Mouse (Mus musculus) forebrain, embryonic 13.5 days (tissue): ENCODE results near the gene Wdr3. TPM values are rescaled to one million over a fixed set of nuclear protein-coding genes. Genes with fewer than 3 reads are reported as not detected.

Experiments used
- ATAC-seq: fragments of 200-750 bp; cut with Nextera tagmentation; 2 replicates; pipeline ENCODE4 v1.8.0; 2017
- H3K27ac ChIP-seq: fragments of 300-500 bp; sonication (generic); 2 replicates; pipeline ENCODE4 v1.5.1; 2015; ENCODE audit warnings: inconsistent platforms, mild to moderate bottlenecking, moderate library complexity
- H3K27me3 ChIP-seq: fragments of 300-500 bp; sonication (generic); 2 replicates; pipeline ENCODE4 v1.6.1; 2015; ENCODE audit warnings: mild to moderate bottlenecking, inconsistent platforms
- H3K36me3 ChIP-seq: fragments of 300-500 bp; sonication (generic); 2 replicates; pipeline ENCODE4 v1.6.1; 2015; ENCODE audit warnings: mild to moderate bottlenecking, inconsistent platforms; ENCODE audit not compliant: poor library complexity, severe bottlenecking
- H3K4me1 ChIP-seq: fragments of 300-500 bp; sonication (generic); 2 replicates; pipeline ENCODE4 v1.6.1; 2015; ENCODE audit warnings: inconsistent platforms
- H3K4me2 ChIP-seq: fragments of 300-500 bp; sonication (generic); 2 replicates; pipeline ENCODE4 v1.6.1; 2015; ENCODE audit warnings: inconsistent platforms, mild to moderate bottlenecking, moderate library complexity
- H3K4me3 ChIP-seq: fragments of 300-500 bp; sonication (generic); 2 replicates; pipeline ENCODE4 v1.5.1; 2015; ENCODE audit warnings: mild to moderate bottlenecking, inconsistent platforms
- H3K9ac ChIP-seq: fragments of 300-500 bp; sonication (generic); 2 replicates; pipeline ENCODE4 v1.6.1; 2015; ENCODE audit warnings: mild to moderate bottlenecking, inconsistent platforms
- H3K9me3 ChIP-seq: fragments of 300-500 bp; sonication (generic); replicated peaks from 2 replicates; pipeline ENCODE4 v1.6.1; 2016; ENCODE audit warnings: inconsistent platforms
- WGBS: fragments of 180-500 bp; shearing (Covaris S2); methylation state at CpG from one replicate; pipeline ENCODE4 v1.1.7; 2015; 5-methylcytosine and 5-hydroxymethylcytosine counted together
- polyA plus RNA-seq: library from polyadenylated mRNA; unstranded; fragments of >200 nt; fragmentation: Nextera tagmentation; extraction: Ambion mirVana; gene quantifications from 2 replicates; pipeline ENCODE4 v1.2.1, GENCODE M21; 2015

Wdr3 gene
- 49.4 and 50.7 TPM in 2 replicates for polyA plus RNA-seq

- H3K4me1 ChIP-seq: peaks cover 18% of the 10 kb centered on the region
- peak within 1 kb of the TSS; percentile 93 for H3K9ac ChIP-seq
- peak within 1 kb of the TSS; percentile 75 for H3K4me3 ChIP-seq
- peak; percentile 99 for ATAC-seq
- peaks cover 24% of the 10 kb centered on the region for H3K36me3 ChIP-seq
- peak within 1 kb of the TSS; percentile 90 for H3K27ac ChIP-seq
- WGBS: 0% methylated on average over 55 of the region's 55 CpGs
- H3K4me2 ChIP-seq: peak within 1 kb of the TSS; percentile 73
- H3K27me3 ChIP-seq: no peaks in the 10 kb centered on the region
- no peaks in the 10 kb centered on the region for H3K9me3 ChIP-seq
Observed at GRCm38 (mm10) chr3:100162315-100163105, at the start of gene Wdr3, which contains the start of gene Gdap2. TSS of gene Wdr3 (minus strand) at chr3:100162407. TSS of gene Gdap2 (plus strand) at chr3:100162381.

GRCm38 (mm10) chr3:100206973-100207372 is 44.8 kb upstream of the Wdr3 start:
- WGBS: 61% methylated on average over 1 of the region's 1 CpGs
- Histone ChIP-seq H3K36me3 (peaks cover 49% of the 10 kb centered on the region), H3K27me3 (no peaks in the 10 kb centered on the region), H3K4me3 (no peak overlapping the region), H3K9me3 (no peaks in the 10 kb centered on the region), H3K9ac (no peak overlapping the region), H3K27ac (no peak overlapping the region), H3K4me2 (no peak overlapping the region), H3K4me1 (no peaks in the 10 kb centered on the region)
- ATAC-seq: no peak

DNA sequence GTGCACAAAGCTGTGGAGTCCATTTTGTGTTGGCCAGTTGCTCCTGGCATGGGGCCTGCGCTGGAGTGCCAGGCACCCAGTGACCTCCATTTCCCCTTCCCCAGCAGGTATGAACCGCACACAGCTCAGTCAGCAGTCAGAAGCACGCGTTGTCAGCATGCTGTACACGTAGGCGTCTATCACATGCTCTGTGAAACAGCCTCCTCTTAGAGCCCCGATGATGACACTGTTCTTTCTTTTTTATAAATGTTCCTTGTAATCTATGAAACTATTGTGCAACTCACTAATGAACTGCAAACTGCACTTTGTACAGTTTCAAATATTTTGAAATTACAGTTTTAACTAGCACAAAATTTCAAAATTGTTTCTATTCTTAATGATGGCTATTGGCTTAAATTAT is 39.3 kb upstream of the Wdr3 start:
- no peak overlapping the region for H3K4me3 ChIP-seq
- no peaks in the 10 kb centered on the region for H3K9me3 ChIP-seq
- no peak overlapping the region for H3K4me2 ChIP-seq
- H3K36me3 ChIP-seq: peaks cover 76% of the 10 kb centered on the region
- 93% methylated on average over 7 of the region's 7 CpGs for WGBS
- ATAC-seq: no peak
- no peak overlapping the region for H3K9ac ChIP-seq
- H3K4me1 ChIP-seq: no peaks in the 10 kb centered on the region
- no peak overlapping the region for H3K27ac ChIP-seq
- no peaks in the 10 kb centered on the region for H3K27me3 ChIP-seq

GRCm38 (mm10) chr3:100194210-100194609 is 32.0 kb upstream of the Wdr3 start:
- no peak overlapping the region for H3K4me2 ChIP-seq
- no peaks in the 10 kb centered on the region for H3K27me3 ChIP-seq
- H3K27ac ChIP-seq: no peak overlapping the region
- H3K4me3 ChIP-seq: no peak overlapping the region
- 72% methylated on average over 5 of the region's 5 CpGs for WGBS
- peaks cover 49% of the 10 kb centered on the region for H3K36me3 ChIP-seq
- H3K9ac ChIP-seq: no peak overlapping the region
- H3K4me1 ChIP-seq: no peaks in the 10 kb centered on the region
- no peak for ATAC-seq
- H3K9me3 ChIP-seq: no peaks in the 10 kb centered on the region

- WGBS: 75% methylated on average over 11 of the region's 11 CpGs
- no peaks in the 10 kb centered on the region for H3K9me3 ChIP-seq
- H3K27me3 ChIP-seq: no peaks in the 10 kb centered on the region
- H3K36me3 ChIP-seq: peaks cover 46% of the 10 kb centered on the region
- H3K9ac ChIP-seq: no peak overlapping the region
- H3K27ac ChIP-seq: no peak overlapping the region
- no peak overlapping the region for H3K4me3 ChIP-seq
- H3K4me1 ChIP-seq: no peaks in the 10 kb centered on the region
- H3K4me2 ChIP-seq: no peak overlapping the region
- ATAC-seq: peak; percentile 50
Observed at GRCm38 (mm10) chr3:100189861-100190260, 27.7 kb upstream of the Wdr3 start.

DNA sequence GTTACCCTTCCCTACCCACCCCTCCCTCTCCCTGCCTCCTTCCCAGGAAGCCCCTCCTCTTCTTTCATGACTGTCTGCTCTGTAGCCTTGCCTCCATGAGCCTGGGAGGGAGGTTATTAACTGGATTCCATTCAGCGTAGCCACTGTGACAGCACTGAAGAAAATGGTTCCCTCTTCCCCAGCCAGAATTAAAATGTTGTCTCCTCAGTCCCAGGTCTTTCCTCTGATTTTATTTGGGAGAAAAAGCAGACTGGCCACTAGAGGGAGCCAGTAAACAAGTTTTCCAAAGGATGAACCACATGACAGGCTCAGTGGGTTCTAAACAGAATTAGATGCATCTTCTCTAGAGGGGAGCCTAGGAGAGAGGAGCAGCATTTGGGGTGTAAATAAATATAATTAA is 27.2 kb upstream of the Wdr3 start:
- 35% methylated on average over 1 of the region's 1 CpGs for WGBS
- peaks cover 45% of the 10 kb centered on the region for H3K36me3 ChIP-seq

GRCm38 (mm10) chr3:100180471-100180870 is 18.3 kb upstream of the Wdr3 start:
- Histone ChIP-seq H3K27me3 (no peaks in the 10 kb centered on the region), H3K4me1 (no peaks in the 10 kb centered on the region), H3K9ac (no peak overlapping the region), H3K36me3 (peaks cover 81% of the 10 kb centered on the region), H3K4me3 (no peak overlapping the region), H3K4me2 (no peak overlapping the region), H3K27ac (no peak overlapping the region), H3K9me3 (no peaks in the 10 kb centered on the region)
- 95% methylated on average over 3 of the region's 3 CpGs for WGBS
- no peak for ATAC-seq

More for the DNA sequence above, 27.2 kb upstream of the Wdr3 start:
- Histone ChIP-seq H3K9me3 (no peaks in the 10 kb centered on the region), H3K27me3 (no peaks in the 10 kb centered on the region), H3K9ac (no peak overlapping the region), H3K27ac (no peak overlapping the region), H3K4me2 (no peak overlapping the region), H3K4me3 (no peak overlapping the region), H3K4me1 (no peaks in the 10 kb centered on the region)
- ATAC-seq: peak; percentile 93

DNA sequence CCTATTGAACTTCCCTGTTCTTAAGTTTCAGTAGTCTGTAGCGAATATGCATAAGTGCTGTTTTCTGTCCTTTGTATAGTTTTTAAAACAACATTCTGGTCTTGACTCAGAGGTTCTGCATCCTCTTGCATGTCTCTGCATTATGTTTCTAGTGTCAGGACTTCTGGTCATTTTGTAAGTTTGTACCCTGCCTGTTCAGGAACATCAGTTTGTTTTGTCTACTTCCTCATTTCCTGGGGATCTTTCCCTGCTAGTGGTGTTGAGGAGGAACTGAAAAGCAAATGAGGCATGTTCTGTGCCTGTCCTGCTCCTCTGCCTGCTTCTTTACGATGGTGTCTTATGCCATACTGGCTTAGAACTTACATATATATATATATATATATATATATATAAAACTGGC is 13.8 kb upstream of the Wdr3 start:
- Histone ChIP-seq H3K36me3 (peaks cover 86% of the 10 kb centered on the region), H3K4me1 (no peaks in the 10 kb centered on the region), H3K9ac (no peak overlapping the region), H3K9me3 (no peaks in the 10 kb centered on the region), H3K27ac (no peak overlapping the region), H3K4me2 (no peak overlapping the region), H3K27me3 (no peaks in the 10 kb centered on the region), H3K4me3 (no peak overlapping the region)
- no peak for ATAC-seq
- WGBS: 89% methylated on average over 2 of the region's 2 CpGs

DNA sequence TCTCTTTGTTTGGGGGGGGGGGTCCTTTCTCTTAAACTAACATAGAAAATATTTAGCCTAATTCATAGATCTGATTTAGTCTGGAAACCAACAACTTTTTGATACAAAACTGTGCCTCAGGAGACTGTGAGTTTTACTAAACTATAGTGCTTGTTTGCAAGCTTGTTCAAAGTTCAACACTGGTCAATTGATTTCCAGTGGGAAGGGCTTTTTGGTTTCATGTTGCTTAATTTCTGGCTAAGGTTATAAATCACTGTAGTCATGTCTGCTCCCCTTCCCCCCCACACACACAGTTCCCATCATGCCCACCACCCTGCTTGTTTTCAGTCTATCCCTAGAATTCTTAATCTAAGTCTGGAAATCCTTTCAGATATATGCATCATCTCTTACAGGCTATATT is 2.8 kb upstream of the Wdr3 start:
- H3K9ac ChIP-seq: no peak overlapping the region
- H3K27me3 ChIP-seq: no peaks in the 10 kb centered on the region
- no peak for ATAC-seq
- no peak overlapping the region for H3K4me2 ChIP-seq
- H3K9me3 ChIP-seq: no peaks in the 10 kb centered on the region
- peaks cover 18% of the 10 kb centered on the region for H3K4me1 ChIP-seq
- H3K36me3 ChIP-seq: peaks cover 12% of the 10 kb centered on the region; the same call in 1 of the 2 replicates
- H3K27ac ChIP-seq: no peak overlapping the region
- H3K4me3 ChIP-seq: no peak overlapping the region

DNA sequence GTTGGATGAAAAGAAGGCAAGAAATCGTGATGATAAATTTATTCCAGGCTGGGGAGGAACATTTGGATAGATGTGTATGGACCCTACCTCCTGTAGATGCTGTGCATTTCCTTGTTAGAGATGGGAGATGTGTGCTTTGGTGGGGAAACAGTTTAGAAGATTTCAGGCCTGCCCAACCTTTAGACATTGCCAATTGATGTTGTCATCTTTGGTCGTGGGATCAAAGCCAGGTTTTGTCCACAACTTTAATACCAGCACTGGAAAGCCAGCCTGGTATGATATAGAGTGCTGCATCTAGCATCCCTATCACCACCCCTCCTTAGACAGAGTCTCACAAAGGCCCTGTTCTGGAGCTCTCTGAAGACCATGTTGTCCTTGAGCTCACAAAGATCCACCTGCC is 1.3 kb upstream of the Wdr3 start:
- WGBS: 74% methylated on average over 2 of the region's 2 CpGs
- no peak overlapping the region for H3K4me3 ChIP-seq
- H3K4me2 ChIP-seq: peak overlapping the region; percentile 73
- H3K4me1 ChIP-seq: peaks cover 18% of the 10 kb centered on the region
- H3K36me3 ChIP-seq: peaks cover 20% of the 10 kb centered on the region
- 0 out of 2 replicates have a peak overlapping the region, but pooled peaks have one; percentile 13 for H3K9ac ChIP-seq
- H3K27ac ChIP-seq: no peak overlapping the region
- H3K27me3 ChIP-seq: no peaks in the 10 kb centered on the region
- no peak for ATAC-seq
- H3K9me3 ChIP-seq: no peaks in the 10 kb centered on the region

DNA sequence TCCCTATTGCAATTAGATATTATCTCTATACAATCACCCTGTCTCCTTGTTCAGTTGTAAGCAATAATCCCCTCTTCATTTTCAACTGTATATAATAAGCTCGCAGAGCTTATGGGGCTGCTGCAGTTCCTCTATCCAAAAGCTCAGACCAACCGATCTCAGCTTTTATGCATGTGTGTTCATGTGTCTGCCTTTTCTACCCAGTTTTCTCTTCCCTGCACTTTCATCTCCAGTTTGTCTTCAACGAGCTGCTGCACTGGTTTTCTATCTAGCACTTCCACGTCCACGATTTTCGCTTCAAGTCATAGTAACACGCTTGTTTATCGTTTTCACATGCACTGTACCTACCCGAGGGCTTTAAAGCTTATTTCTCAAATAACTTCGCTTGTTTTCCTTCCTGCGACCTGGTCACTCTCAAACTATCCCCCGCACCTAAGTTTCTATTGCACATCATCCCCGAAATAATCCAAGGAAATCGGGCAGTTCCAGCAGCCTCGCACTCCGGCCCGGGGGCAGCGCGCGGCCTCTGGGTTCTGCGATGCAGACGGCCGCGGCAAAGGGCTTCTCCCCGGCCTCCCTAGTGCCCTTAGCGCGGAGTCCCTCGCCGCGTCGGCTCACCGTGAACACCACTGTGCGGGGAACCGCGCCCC is 417 bp downstream of the Wdr3 start:
- WGBS: under 1% methylated on average over 35 of the region's 35 CpGs
- ATAC-seq: peak; percentile 19
- Histone ChIP-seq H3K4me2 (peak overlapping the region; percentile 73), H3K9ac (peak overlapping the region; percentile 93), H3K4me1 (peaks cover 18% of the 10 kb centered on the region), H3K27me3 (no peaks in the 10 kb centered on the region), H3K4me3 (peak overlapping the region; percentile 75), H3K27ac (no peak overlapping the region), H3K9me3 (no peaks in the 10 kb centered on the region), H3K36me3 (peaks cover 31% of the 10 kb centered on the region)

GRCm38 (mm10) chr3:100160682-100161445 is 1.3 kb downstream of the Wdr3 start:
- H3K9me3 ChIP-seq: no peaks in the 10 kb centered on the region
- no peak overlapping the region for H3K27ac ChIP-seq
- H3K4me2 ChIP-seq: peak overlapping the region; percentile 73
- H3K4me1 ChIP-seq: peaks cover 18% of the 10 kb centered on the region
- H3K36me3 ChIP-seq: peaks cover 38% of the 10 kb centered on the region
- H3K27me3 ChIP-seq: no peaks in the 10 kb centered on the region
- 89% methylated on average over 15 of the region's 15 CpGs for WGBS
- ATAC-seq: no peak
- peak overlapping the region; percentile 75 for H3K4me3 ChIP-seq
- peak overlapping the region; percentile 93 for H3K9ac ChIP-seq
